ENCODE assay signal across 17 mouse cellular contexts in the genomic region with DNA sequence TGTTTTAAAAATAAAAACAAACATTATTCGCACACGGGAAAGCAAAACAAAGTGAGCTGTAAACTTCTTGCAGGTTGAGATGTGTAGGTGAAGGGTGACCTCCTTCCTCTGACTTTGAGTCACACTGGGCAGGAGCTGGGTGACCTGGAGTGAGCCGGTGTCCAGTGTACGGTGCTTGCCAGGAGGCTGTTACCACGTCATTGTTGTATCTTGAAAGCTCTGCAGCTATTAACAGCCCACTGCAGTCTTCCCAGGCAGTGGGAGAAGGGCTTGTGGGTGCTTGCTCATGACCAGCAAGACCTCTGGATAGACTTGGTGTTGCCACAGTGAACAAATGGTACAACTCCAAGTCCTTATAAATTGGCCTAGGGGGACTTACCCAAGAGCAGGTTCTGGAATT. TPM values are rescaled to one million over a fixed set of nuclear protein-coding genes. Genes with fewer than 3 reads are reported as not detected.
DNase-seq lines count a peak whose midpoint lies in the region; ATAC-seq lines count a peak whose summit lies in the region.
"Had no signal": no experiment of that assay in that cellular context is flagged by ENCODE, and none has a peak within 500 bp of the region (broad histone marks: within the 10 kb centered on the region; RNA-seq: fewer than 3 reads in every experiment).

No protein-coding gene starts in this region.

- H3K9me3 ChIP-seq in erythroblast, embryonic 14.5 days (ENCODE audit: control insufficient read depth, low read length) = peaks cover 6% of the 10 kb centered on the region; the same call in 1 of the 2 replicates
- H3K9me3 ChIP-seq in liver, embryonic 11.5 days (ENCODE audit: control insufficient read depth, low read length) = no peaks in the 10 kb centered on the region
- no peaks in the 10 kb centered on the region for H3K9me3 ChIP-seq in heart, embryonic 16.5 days (replicated peaks; ENCODE audit: control insufficient read depth, low read length)
- no peaks in the 10 kb centered on the region for H3K9me3 ChIP-seq in liver, embryonic 16.5 days (replicated peaks; ENCODE audit: control insufficient read depth, low read length)
- H3K9me3 ChIP-seq: neural tube, embryonic 13.5 days had no signal

- H3K36me3 ChIP-seq in erythroblast, embryonic 14.5 days (ENCODE audit: control insufficient read depth) = peaks cover 61% of the 10 kb centered on the region
- peaks cover 12% of the 10 kb centered on the region; the same call in 1 of the 2 replicates for H3K36me3 ChIP-seq in liver, embryonic 11.5 days (ENCODE audit: control insufficient read depth, insufficient read depth, low read length)
- H3K36me3 ChIP-seq in heart, embryonic 16.5 days (ENCODE audit: control insufficient read depth, insufficient read depth) = peaks cover 8% of the 10 kb centered on the region; the same call in 1 of the 2 replicates
- H3K36me3 ChIP-seq in liver, embryonic 16.5 days (ENCODE audit: control insufficient read depth, insufficient read depth) = peaks cover 21% of the 10 kb centered on the region

- WGBS in liver, embryonic 11.5 days = 67% methylated on average over 5 of the region's 5 CpGs
- WGBS in heart, embryonic 16.5 days = 57% methylated on average over 5 of the region's 5 CpGs
- WGBS in liver, embryonic 16.5 days (ENCODE audit: insufficient replicate concordance) = 63% methylated on average over 5 of the region's 5 CpGs

- peak overlapping the region; percentile 62 for H3K4me3 ChIP-seq in erythroblast, embryonic 14.5 days (replicated peaks)
- no peak overlapping the region for H3K4me3 ChIP-seq in liver, embryonic 11.5 days (ENCODE audit: low read depth, low read length)
- H3K4me3 ChIP-seq in heart, embryonic 16.5 days (ENCODE audit: low read length) = no peak overlapping the region
- no peak overlapping the region for H3K4me3 ChIP-seq in liver, embryonic 16.5 days (ENCODE audit: low read depth, low read length)
- H3K4me3 ChIP-seq: neural tube, embryonic 13.5 days had no signal

- H3K4me2 ChIP-seq in liver, embryonic 11.5 days = peak overlapping the region; percentile 39
- no peak overlapping the region for H3K4me2 ChIP-seq in heart, embryonic 16.5 days (ENCODE audit: low read depth, low read length)
- H3K4me2 ChIP-seq in liver, embryonic 16.5 days (ENCODE audit: low read depth, low read length) = peak overlapping the region; percentile 45
- H3K4me2 ChIP-seq: midbrain, embryonic 11.5 days; neural tube, embryonic 13.5 days had no signal

- DNase-seq in liver, embryonic 11.5 days (ENCODE audit: low spot score) = no peak
- no peak for DNase-seq in liver
- no peak for DNase-seq in right cerebral cortex, postnatal 25 days
- no peak for DNase-seq in thymus, postnatal 0 days (ENCODE audit: low spot score)
- DNase-seq: kidney, adult 9 months; kidney, postnatal 4 days; lung, adult 18-20 months; right cerebral cortex, postnatal 14 days; thymus, postnatal 25 days had no signal

- H3K4me1 ChIP-seq in erythroblast, embryonic 14.5 days (ENCODE audit: control insufficient read depth) = peaks cover 83% of the 10 kb centered on the region
- peaks cover 20% of the 10 kb centered on the region for H3K4me1 ChIP-seq in liver, embryonic 11.5 days (replicated peaks; ENCODE audit: control insufficient read depth, insufficient read depth, low read length)
- peaks cover 22% of the 10 kb centered on the region for H3K4me1 ChIP-seq in heart, embryonic 16.5 days (ENCODE audit: control insufficient read depth, insufficient read depth, low read length)
- H3K4me1 ChIP-seq in liver, embryonic 16.5 days (ENCODE audit: control insufficient read depth, low read depth, low read length) = peaks cover 42% of the 10 kb centered on the region
- H3K4me1 ChIP-seq: neural tube, embryonic 13.5 days had no signal

- H3K9ac ChIP-seq in liver, embryonic 11.5 days (ENCODE audit: low read depth, low read length) = 0 out of 2 replicates have a peak overlapping the region, but pooled peaks have one; percentile 7
- no peak overlapping the region for H3K9ac ChIP-seq in heart, embryonic 16.5 days (ENCODE audit: low read length)
- H3K9ac ChIP-seq in liver, embryonic 16.5 days (ENCODE audit: low read depth, low read length) = no peak overlapping the region
- H3K9ac ChIP-seq: neural tube, embryonic 13.5 days had no signal

- H3K27me3 ChIP-seq in erythroblast, embryonic 14.5 days (ENCODE audit: control insufficient read depth) = peaks cover 4% of the 10 kb centered on the region; the same call in 1 of the 2 replicates
- H3K27me3 ChIP-seq in liver, embryonic 11.5 days (replicated peaks; ENCODE audit: control insufficient read depth, insufficient read depth, low read length) = no peaks in the 10 kb centered on the region
- no peaks in the 10 kb centered on the region for H3K27me3 ChIP-seq in heart, embryonic 16.5 days (ENCODE audit: control insufficient read depth, insufficient read depth, low read length)
- H3K27me3 ChIP-seq in liver, embryonic 16.5 days (ENCODE audit: control insufficient read depth, insufficient read depth, low read depth, low read length) = no peaks in the 10 kb centered on the region
- H3K27me3 ChIP-seq: neural tube, embryonic 13.5 days had no signal

- peak overlapping the region; percentile 86 for H3K27ac ChIP-seq in liver, embryonic 11.5 days (ENCODE audit: low read depth, low read length)
- peak overlapping the region; percentile 59 for H3K27ac ChIP-seq in heart, embryonic 16.5 days (ENCODE audit: low read length)
- H3K27ac ChIP-seq in liver, embryonic 16.5 days (ENCODE audit: low read length) = peak overlapping the region; percentile 97
- H3K27ac ChIP-seq: neural tube, embryonic 13.5 days; stomach, postnatal 0 days had no signal

- no peak for ATAC-seq in erythroblast, adult 5-6 weeks (replicated peaks; ENCODE audit: low FRiP score, poor library complexity, severe bottlenecking)
- ATAC-seq in liver, embryonic 11.5 days (replicated peaks; ENCODE audit: low FRiP score) = no peak
- ATAC-seq in heart, embryonic 16.5 days (replicated peaks; ENCODE audit: extremely low read depth, insufficient read depth, low FRiP score) = 0 out of 2 replicates have a peak, but pooled peaks have one; percentile 19
- ATAC-seq in liver, embryonic 16.5 days (ENCODE audit: low read depth) = no peak
- ATAC-seq: forebrain, embryonic 14.5 days had no signal

RNA-seq across cellular contexts. Expression of a gene that starts 12.7 kb away (rescaled TPM):
- polyA plus RNA-seq in erythroblast, embryonic 14.5 days (2012) = 39.5 and 40.0 TPM in 2 replicates
- 112 and 136 TPM in 2 replicates for total RNA-seq in erythroblast, adult 5-6 weeks (2015; ENCODE audit: low replicate concordance)
- 210 and 272 TPM in 2 replicates for total RNA-seq in erythroblast, adult 5-6 weeks (2017; ENCODE audit: low replicate concordance)
- polyA plus RNA-seq in liver, embryonic 11.5 days (2014; fragmentation: Nextera tagmentation; extraction: Ambion mirVana) = 55.1 and 56.7 TPM in 2 replicates
- 54.9 and 58.0 TPM in 2 replicates for polyA plus RNA-seq in heart, embryonic 16.5 days (2015; fragmentation: Nextera tagmentation; extraction: Ambion mirVana)
- polyA plus RNA-seq in liver, embryonic 16.5 days (2015; fragmentation: Nextera tagmentation; extraction: Ambion mirVana) = 56.9 and 60.3 TPM in 2 replicates
- polyA plus RNA-seq in thymus, postnatal 0 days (2015; fragmentation: Nextera tagmentation; extraction: Ambion mirVana) = 77.0 and 78.8 TPM in 2 replicates

RNA-seq across cellular contexts. Expression of a gene that starts 16.2 kb away (rescaled TPM):
- polyA plus RNA-seq in erythroblast, embryonic 14.5 days (2012) = 101 and 128 TPM in 2 replicates
- 30.6 and 34.7 TPM in 2 replicates for total RNA-seq in erythroblast, adult 5-6 weeks (2015; ENCODE audit: low replicate concordance)
- 78.5 and 87.8 TPM in 2 replicates for total RNA-seq in erythroblast, adult 5-6 weeks (2017; ENCODE audit: low replicate concordance)
- polyA plus RNA-seq in liver, embryonic 11.5 days (2014; fragmentation: Nextera tagmentation; extraction: Ambion mirVana) = 254 and 284 TPM in 2 replicates
- polyA plus RNA-seq in heart, embryonic 16.5 days (2015; fragmentation: Nextera tagmentation; extraction: Ambion mirVana) = 88.3 and 94.7 TPM in 2 replicates
- polyA plus RNA-seq in liver, embryonic 16.5 days (2015; fragmentation: Nextera tagmentation; extraction: Ambion mirVana) = 128 and 136 TPM in 2 replicates
- polyA plus RNA-seq in thymus, postnatal 0 days (2015; fragmentation: Nextera tagmentation; extraction: Ambion mirVana) = 138 and 161 TPM in 2 replicates

RNA-seq across cellular contexts. Expression of a gene that starts 40.0 kb away (rescaled TPM):
- polyA plus RNA-seq in erythroblast, embryonic 14.5 days (2012) = 0.18 and 0.28 TPM in 2 replicates
- total RNA-seq in erythroblast, adult 5-6 weeks (2015; ENCODE audit: low replicate concordance) = not detected in 2 replicates
- total RNA-seq in erythroblast, adult 5-6 weeks (2017; ENCODE audit: low replicate concordance) = not detected in 2 replicates
- polyA plus RNA-seq in liver, embryonic 11.5 days (2014; fragmentation: Nextera tagmentation; extraction: Ambion mirVana) = 9.1 and 10.7 TPM in 2 replicates
- 43.7 and 45.0 TPM in 2 replicates for polyA plus RNA-seq in heart, embryonic 16.5 days (2015; fragmentation: Nextera tagmentation; extraction: Ambion mirVana)
- 0.51 and 1.6 TPM in 2 replicates for polyA plus RNA-seq in liver, embryonic 16.5 days (2015; fragmentation: Nextera tagmentation; extraction: Ambion mirVana)
- 14.1 and 16.9 TPM in 2 replicates for polyA plus RNA-seq in thymus, postnatal 0 days (2015; fragmentation: Nextera tagmentation; extraction: Ambion mirVana)
